Mouse (Mus musculus) midbrain, embryonic 10.5 days (tissue): ENCODE measurements around the gene Abr. TPM values are rescaled to one million over a fixed set of nuclear protein-coding genes. Genes with fewer than 3 reads are reported as not detected.

Source experiments
- DNase-seq: peaks from one replicate; pipeline ENCODE4 v3.0.0-alpha.2; 2017; ENCODE audit warnings: low spot score
- H3K27ac ChIP-seq: fragments of 300-500 bp; sonication (generic); replicated peaks from 2 replicates; pipeline ENCODE4 v1.5.1; 2016; ENCODE audit warnings: mild to moderate bottlenecking
- H3K27me3 ChIP-seq: fragments of 300-500 bp; sonication (generic); 2 replicates; pipeline ENCODE4 v1.6.1; 2016; ENCODE audit warnings: low read depth, mild to moderate bottlenecking; ENCODE audit not compliant: poor library complexity, severe bottlenecking
- H3K36me3 ChIP-seq: fragments of 300-500 bp; sonication (generic); 2 replicates; pipeline ENCODE4 v1.6.1; 2016; ENCODE audit warnings: mild to moderate bottlenecking, moderate library complexity
- H3K4me1 ChIP-seq: fragments of 300-500 bp; sonication (generic); 2 replicates; pipeline ENCODE4 v1.6.1; 2016
- H3K4me3 ChIP-seq: fragments of 300-500 bp; sonication (generic); 2 replicates; pipeline ENCODE4 v1.5.1; 2016; ENCODE audit warnings: mild to moderate bottlenecking, moderate library complexity
- H3K9me3 ChIP-seq: fragments of 300-500 bp; sonication (generic); replicated peaks from 2 replicates; pipeline ENCODE4 v1.6.1; 2016; ENCODE audit warnings: mild to moderate bottlenecking
- WGBS: fragments of 180-500 bp; shearing (Covaris S2); methylation state at CpG from one replicate; pipeline ENCODE4 v1.1.7; 2016; 5-methylcytosine and 5-hydroxymethylcytosine counted together
- polyA plus RNA-seq: library from polyadenylated mRNA; unstranded; fragments of >200 nt; fragmentation: Nextera tagmentation; extraction: Ambion mirVana; gene quantifications from 2 replicates; pipeline ENCODE4 v1.2.1, GENCODE M21; 2016

The Abr gene
- polyA plus RNA-seq, 1 experiment from 2014 or later = 26.9 TPM

DNA sequence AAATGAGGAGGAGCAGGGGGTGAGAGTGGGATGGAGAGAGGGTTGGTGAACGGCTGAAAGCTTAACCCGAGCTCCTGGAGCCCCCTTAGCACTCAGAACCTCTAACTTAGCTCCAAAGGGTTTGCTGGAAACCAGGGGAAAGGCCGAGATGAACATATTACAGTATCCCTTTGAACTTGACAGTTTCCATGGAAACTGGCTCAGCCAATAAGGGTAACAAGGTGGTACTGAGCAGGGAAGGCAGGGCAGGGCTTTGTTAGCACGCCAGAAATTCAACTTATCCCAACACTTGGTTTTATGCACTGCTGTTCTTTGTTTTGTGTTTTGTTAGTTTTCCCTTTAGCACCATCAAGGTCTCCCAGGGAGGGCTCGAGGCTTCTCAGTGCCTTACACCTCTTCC, 149.5 kb downstream of the Abr start:
- Histone ChIP-seq H3K9me3 (no peaks in the 10 kb centered on the region), H3K27ac (peak overlapping the region; percentile 28; the same call in 1 of the 2 replicates), H3K4me3 (no peak overlapping the region), H3K27me3 (0 out of 2 replicates have a peak, but pooled peaks cover 4% of the 10 kb centered on the region), H3K36me3 (peaks cover 25% of the 10 kb centered on the region), H3K4me1 (peaks cover 54% of the 10 kb centered on the region)
- DNase-seq = no peak
- WGBS = 44% methylated on average over 5 of the region's 5 CpGs

DNA sequence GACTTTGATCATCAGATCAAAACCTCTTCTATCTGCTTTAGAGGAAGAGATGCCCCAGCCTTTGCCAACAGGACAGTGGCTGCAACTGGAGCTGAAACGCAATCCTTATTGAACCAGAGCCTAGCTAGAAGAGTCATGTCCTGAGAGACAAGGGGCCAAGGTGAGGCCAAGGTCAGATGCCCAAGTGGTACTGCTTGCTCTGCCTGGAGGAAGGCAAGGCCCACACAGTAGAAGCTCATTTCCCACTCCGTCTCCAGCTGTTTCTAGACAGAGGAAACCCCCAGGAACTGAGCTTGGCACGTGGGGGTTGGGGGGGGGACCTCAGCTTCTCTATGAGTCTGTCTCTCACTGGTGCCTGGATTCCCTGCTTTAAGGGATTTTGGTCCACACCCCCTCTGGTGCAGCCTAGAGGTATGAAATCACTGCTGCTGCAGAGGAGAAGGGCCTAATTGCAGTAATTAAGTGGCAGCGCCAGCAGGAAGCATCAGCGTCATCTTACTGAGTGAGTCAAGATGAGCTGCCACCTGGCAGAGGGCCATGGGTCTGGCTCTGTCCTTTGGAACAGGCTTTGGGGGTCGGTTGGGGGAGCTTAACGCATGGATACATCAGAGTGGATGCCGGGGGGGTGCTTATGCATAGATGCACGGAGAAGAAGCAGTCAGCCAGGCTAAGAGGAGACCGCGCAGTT, 152.7 kb downstream of the Abr start:
- Histone ChIP-seq H3K27me3 (0 out of 2 replicates have a peak, but pooled peaks cover 4% of the 10 kb centered on the region), H3K4me3 (no peak overlapping the region), H3K4me1 (peaks cover 61% of the 10 kb centered on the region), H3K36me3 (peaks cover 19% of the 10 kb centered on the region), H3K27ac (peak overlapping the region; percentile 33), H3K9me3 (no peaks in the 10 kb centered on the region)
- no peak for DNase-seq
- WGBS = 76% methylated on average over 11 of the region's 11 CpGs

DNA sequence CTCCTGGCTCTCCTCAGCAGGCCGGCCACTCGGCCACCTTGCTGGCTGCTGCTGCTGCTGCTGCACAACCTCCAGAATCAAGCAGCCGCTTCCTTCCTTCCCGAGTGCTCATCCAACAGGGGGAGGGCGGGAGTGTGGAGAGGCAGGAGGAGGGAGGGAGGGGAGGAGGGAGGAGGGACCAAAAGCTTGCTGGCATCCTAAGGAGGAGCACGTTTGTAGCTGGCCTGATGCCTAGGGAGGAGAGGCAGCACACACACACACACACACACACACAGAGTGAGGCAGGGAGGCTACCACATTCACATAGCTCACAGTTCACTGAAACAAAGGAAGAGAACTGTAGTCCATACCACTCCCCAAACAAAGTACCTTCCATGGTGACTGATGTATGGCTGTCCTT, 153.8 kb downstream of the Abr start:
- peaks cover 72% of the 10 kb centered on the region for H3K4me1 ChIP-seq
- H3K27ac ChIP-seq = peak overlapping the region; percentile 74
- DNase-seq = peak; percentile 40

DNA sequence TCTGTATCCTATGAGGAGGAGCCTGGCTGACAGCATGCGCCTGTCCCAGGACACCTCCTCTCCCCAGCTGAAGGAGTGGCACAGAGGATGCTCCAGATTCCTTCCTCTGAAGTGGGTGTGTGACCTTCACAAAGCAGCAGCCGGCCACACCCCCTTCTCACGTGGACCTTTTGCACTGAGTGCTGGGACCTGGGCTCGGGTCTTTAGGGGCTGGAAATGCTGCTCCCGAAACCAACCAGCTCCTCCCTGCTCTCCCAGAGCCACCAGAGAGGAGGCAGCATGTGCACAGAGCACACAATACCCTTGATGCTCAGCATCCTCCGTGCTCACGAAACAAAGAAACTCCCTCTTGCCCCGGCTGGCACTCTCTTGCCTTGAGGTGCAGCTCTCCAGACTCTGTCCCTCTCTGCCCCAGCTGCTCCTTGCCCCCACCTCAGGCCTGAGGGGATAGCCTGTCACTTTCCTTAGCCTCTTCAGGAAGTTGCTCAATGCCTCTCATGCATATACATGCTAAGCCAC, 154.6 kb downstream of the Abr start:
- Histone ChIP-seq H3K4me3 (peak overlapping the region; percentile 34), H3K4me1 (peaks cover 66% of the 10 kb centered on the region), H3K36me3 (peaks cover 38% of the 10 kb centered on the region), H3K27ac (peak overlapping the region; percentile 74), H3K9me3 (no peaks in the 10 kb centered on the region), H3K27me3 (0 out of 2 replicates have a peak, but pooled peaks cover 4% of the 10 kb centered on the region)
- no peak for DNase-seq
- 12% methylated on average over 8 of the region's 8 CpGs for WGBS

More for the DNA sequence above, 153.8 kb downstream of the Abr start:
- Histone ChIP-seq H3K4me3 (peak overlapping the region; percentile 34), H3K36me3 (peaks cover 30% of the 10 kb centered on the region), H3K27me3 (0 out of 2 replicates have a peak, but pooled peaks cover 4% of the 10 kb centered on the region), H3K9me3 (no peaks in the 10 kb centered on the region)
- WGBS = 8% methylated on average over 5 of the region's 6 CpGs

DNA sequence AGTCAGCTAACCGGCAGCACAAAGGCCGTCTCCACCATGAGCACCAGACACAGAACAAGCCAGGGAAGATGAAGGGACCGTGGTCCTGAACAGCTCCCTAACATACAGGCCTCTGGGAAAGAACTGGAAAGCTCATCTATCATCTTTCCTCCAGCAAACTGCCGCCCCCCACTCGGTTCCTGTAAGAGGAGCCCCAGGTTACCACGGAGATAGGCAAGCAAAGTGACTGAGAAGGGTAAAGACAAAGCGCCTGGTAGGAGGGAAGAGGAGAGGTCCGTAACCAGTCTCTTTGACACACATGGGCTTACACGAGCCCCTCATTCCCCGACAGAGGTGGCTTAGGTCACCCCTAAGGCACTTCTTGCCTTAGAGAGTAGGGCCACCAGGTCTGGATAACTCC, 155.0 kb downstream of the Abr start:
- peaks cover 42% of the 10 kb centered on the region for H3K36me3 ChIP-seq
- H3K27me3 ChIP-seq = 0 out of 2 replicates have a peak, but pooled peaks cover 4% of the 10 kb centered on the region
- peaks cover 62% of the 10 kb centered on the region for H3K4me1 ChIP-seq
- no peaks in the 10 kb centered on the region for H3K9me3 ChIP-seq
- 31% methylated on average over 10 of the region's 10 CpGs for WGBS
- DNase-seq = no peak
- H3K27ac ChIP-seq = peak overlapping the region; percentile 74
- peak overlapping the region; percentile 34 for H3K4me3 ChIP-seq

DNA sequence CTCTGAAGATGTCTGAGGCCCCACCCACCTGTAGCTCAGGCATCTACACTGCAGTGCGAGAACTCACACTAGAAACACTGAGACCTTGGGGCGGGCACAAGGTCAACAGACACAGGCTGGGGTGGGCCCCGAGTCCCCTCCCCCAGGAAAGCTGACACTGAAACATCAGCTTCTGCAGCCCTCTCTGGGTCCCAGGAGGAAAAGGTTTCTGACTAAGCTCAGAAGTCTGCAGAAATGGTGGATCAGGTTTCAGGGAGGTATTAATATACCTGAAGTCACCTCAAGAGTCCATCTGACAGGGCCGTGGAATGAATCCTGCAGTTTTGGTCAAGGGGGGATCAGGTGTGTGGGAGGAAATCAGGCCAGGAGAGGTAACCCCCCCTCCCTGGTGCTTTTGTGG, 156.2 kb downstream of the Abr start:
- 87% methylated on average over 4 of the region's 4 CpGs for WGBS
- no peak overlapping the region for H3K4me3 ChIP-seq
- peaks cover 46% of the 10 kb centered on the region for H3K36me3 ChIP-seq
- H3K4me1 ChIP-seq = peaks cover 57% of the 10 kb centered on the region
- H3K27ac ChIP-seq = no peak overlapping the region
- no peaks in the 10 kb centered on the region for H3K9me3 ChIP-seq
- DNase-seq = no peak
- H3K27me3 ChIP-seq = 0 out of 2 replicates have a peak, but pooled peaks cover 4% of the 10 kb centered on the region

DNA sequence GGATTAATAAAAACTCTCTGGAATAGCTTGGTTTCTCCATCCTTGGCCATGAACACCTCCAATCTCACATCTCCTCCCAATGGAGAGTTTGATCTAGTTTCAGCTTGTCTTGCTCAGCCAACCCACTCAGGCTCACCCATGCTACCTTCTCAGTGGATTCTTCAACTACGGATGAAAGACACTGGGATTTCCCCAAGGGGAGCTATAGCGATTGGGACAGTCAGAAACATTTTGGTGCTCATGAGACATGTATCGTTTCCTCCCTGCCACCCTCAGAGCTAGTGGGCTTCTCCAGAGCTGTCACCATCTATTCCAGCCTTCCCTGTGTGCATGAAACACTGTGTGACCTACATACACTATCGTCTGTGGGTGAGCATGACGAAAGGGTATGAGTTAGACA, 160.4 kb downstream of the Abr start:
- H3K36me3 ChIP-seq = peaks cover 55% of the 10 kb centered on the region

DNA sequence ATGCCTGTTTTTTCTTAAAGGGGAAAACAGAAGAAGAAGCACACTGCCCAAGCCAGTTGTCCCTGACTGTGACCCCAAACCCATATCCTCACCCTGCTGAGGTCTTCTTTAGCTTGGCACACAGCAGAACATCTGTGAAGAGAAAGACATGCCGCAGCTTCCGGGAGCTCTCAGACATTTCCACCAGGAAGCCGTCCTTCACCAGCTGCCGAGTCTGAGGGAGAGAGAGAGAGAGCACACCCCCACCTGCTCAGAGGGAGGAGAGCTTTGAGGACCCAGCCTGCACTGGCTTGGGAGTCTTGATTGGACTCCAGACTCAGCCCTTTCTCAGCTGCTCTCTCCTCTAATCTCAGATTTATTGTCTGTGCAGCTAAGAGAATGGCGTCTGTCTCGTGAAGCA, 160.9 kb downstream of the Abr start:
- no peak overlapping the region for H3K27ac ChIP-seq
- 88% methylated on average over 6 of the region's 6 CpGs for WGBS
- no peak for DNase-seq
- H3K4me3 ChIP-seq = no peak overlapping the region
- H3K4me1 ChIP-seq = peaks cover 33% of the 10 kb centered on the region
- no peaks in the 10 kb centered on the region for H3K27me3 ChIP-seq
- peaks cover 55% of the 10 kb centered on the region for H3K36me3 ChIP-seq
- no peaks in the 10 kb centered on the region for H3K9me3 ChIP-seq

More for the DNA sequence above, 160.4 kb downstream of the Abr start:
- no peak for DNase-seq
- Histone ChIP-seq H3K27me3 (no peaks in the 10 kb centered on the region), H3K4me1 (peaks cover 31% of the 10 kb centered on the region), H3K4me3 (no peak overlapping the region), H3K9me3 (no peaks in the 10 kb centered on the region), H3K27ac (no peak overlapping the region)
- WGBS = 91% methylated on average over 5 of the region's 5 CpGs

DNA sequence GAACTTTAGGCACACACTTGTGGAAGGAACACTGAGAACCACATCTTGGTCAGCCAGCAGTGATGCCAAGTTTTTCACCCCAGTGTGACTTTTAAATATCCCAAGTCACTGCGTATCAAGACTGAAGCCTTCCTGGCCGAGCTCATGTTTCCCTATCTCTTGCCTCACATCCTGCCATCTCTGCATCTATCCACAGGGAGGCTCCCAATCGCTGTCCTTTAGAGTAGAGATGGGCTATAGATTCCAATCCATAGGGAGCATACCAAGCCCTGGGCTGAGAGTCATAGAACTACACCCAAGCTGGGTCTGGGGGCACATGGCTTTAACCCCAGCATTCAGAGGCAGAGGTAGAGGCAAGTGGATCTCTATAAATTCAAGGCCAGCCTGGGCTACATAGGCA, 162.6 kb downstream of the Abr start:
- Histone ChIP-seq H3K36me3 (peaks cover 70% of the 10 kb centered on the region), H3K27ac (no peak overlapping the region), H3K27me3 (peaks cover 16% of the 10 kb centered on the region), H3K4me1 (peaks cover 24% of the 10 kb centered on the region), H3K9me3 (no peaks in the 10 kb centered on the region), H3K4me3 (no peak overlapping the region)
- no peak for DNase-seq
- WGBS = 65% methylated on average over 3 of the region's 3 CpGs

DNA sequence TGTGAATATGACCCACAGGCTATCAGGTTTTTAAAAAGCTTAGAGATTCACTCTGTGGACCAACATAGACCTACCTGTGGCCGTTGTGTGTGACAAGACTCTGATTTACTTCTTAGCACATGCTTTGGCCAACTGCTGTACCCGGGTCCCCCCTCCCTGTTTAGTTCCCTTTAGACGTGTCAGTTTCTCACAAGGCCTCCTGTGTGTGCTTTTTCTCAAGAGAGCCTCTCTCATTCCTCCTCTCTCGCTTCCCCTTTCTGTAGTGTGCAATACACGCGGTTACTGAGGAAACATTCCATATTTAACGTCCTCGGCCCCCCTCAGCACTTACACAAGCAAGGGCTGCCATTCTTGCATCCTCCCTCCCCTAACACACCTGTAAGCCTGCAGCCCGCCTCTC, 163.4 kb downstream of the Abr start:
- no peak overlapping the region for H3K4me3 ChIP-seq
- H3K27ac ChIP-seq = no peak overlapping the region
- peaks cover 71% of the 10 kb centered on the region for H3K36me3 ChIP-seq
- DNase-seq = no peak
- WGBS = 84% methylated on average over 9 of the region's 9 CpGs
- H3K4me1 ChIP-seq = peaks cover 16% of the 10 kb centered on the region
- peaks cover 22% of the 10 kb centered on the region for H3K27me3 ChIP-seq
- no peaks in the 10 kb centered on the region for H3K9me3 ChIP-seq

DNA sequence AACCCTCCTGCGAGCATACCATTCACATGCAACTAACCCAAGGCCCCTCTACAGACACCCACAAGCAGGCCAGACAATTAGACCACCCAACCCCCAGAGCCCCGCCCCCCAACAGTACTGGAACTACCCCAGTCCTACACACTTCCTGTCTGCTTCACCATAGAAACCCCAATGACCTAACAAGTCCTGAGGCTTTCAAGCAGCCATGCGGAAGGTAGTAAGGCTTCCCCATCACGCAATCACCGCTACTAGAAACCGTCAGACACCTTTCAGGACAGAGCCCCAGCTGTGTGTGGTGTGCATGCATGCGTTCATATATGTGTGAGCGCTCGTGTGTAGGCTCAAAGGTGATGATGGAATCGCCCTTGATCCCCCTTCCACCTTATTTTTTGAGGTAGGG, 165.2 kb downstream of the Abr start:
- H3K27ac ChIP-seq = 0 out of 2 replicates have a peak overlapping the region, but pooled peaks have one; percentile 13
- H3K4me1 ChIP-seq = peaks cover 11% of the 10 kb centered on the region
- peaks cover 34% of the 10 kb centered on the region for H3K27me3 ChIP-seq
- no peaks in the 10 kb centered on the region for H3K9me3 ChIP-seq
- no peak overlapping the region for H3K4me3 ChIP-seq
- DNase-seq = no peak
- H3K36me3 ChIP-seq = peaks cover 65% of the 10 kb centered on the region
- WGBS = 72% methylated on average over 10 of the region's 10 CpGs

DNA sequence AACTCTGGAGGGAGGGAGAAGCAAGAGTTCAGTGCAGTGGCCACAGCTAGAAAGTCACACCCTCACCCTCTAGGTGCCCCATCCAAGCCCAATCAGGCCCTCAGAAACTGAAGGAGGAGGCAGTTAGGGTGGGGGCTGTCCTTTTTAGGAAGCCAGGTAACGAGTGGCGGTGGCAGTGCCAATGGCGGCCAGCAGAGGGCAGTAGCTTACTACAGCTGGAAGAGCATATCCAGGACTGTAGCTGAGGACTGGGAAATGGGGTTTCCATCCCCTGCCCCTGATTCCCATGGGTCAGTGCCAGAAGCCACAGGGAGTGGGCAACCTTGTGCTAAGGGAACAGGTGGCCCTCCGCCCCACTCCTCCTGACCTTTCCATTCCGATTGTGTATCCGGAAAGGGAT, 165.9 kb downstream of the Abr start:
- Histone ChIP-seq H3K27ac (0 out of 2 replicates have a peak overlapping the region, but pooled peaks have one; percentile 13), H3K9me3 (no peaks in the 10 kb centered on the region), H3K36me3 (peaks cover 65% of the 10 kb centered on the region), H3K27me3 (peaks cover 40% of the 10 kb centered on the region), H3K4me1 (peaks cover 13% of the 10 kb centered on the region), H3K4me3 (no peak overlapping the region)
- 17% methylated on average over 6 of the region's 6 CpGs for WGBS
- peak; percentile 82 for DNase-seq

DNA sequence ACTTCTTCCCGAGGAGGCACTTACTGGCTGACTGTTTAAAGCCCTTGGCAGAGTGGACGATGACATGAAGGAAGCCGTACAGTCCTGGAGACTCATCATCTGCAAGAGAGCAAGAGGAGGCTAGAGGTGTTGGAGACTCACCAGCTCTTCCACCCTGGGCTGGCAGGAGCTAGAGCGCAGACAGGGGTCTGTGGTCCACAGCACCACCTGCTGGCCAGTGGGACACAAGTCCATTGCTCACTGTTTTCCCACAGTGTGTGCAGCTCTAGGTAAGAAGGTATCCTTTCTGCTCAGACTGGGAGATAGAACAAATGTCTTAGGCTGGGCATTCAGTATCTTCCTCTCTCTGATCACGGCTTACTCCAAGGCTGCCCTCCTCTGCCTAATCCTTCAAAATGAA, 167.6 kb downstream of the Abr start:
- DNase-seq = peak; percentile 74
- H3K36me3 ChIP-seq = peaks cover 56% of the 10 kb centered on the region
- WGBS = 60% methylated on average over 5 of the region's 5 CpGs

More for the DNA sequence above, 167.6 kb downstream of the Abr start:
- Histone ChIP-seq H3K4me1 (peaks cover 30% of the 10 kb centered on the region), H3K9me3 (no peaks in the 10 kb centered on the region), H3K4me3 (no peak overlapping the region), H3K27me3 (peaks cover 50% of the 10 kb centered on the region), H3K27ac (no peak overlapping the region)
